15 mouse cellular contexts compared by ENCODE assay signal in genomic region chr2:152273639-152274038, GRCm38 (mm10). TPM values are rescaled to one million over a fixed set of nuclear protein-coding genes. Genes with fewer than 3 reads are reported as not detected.
DNase-seq lines count a peak whose midpoint lies in the region; ATAC-seq and TF ChIP-seq lines count a peak whose summit lies in the region.
"Had no signal": no experiment of that assay in that cellular context is flagged by ENCODE, and none has a peak within 500 bp of the region (broad histone marks: within the 10 kb centered on the region; RNA-seq: fewer than 3 reads in every experiment).

No protein-coding gene starts in this region.

- 83% methylated on average over 2 of the region's 2 CpGs for WGBS in hindbrain, postnatal 0 days
- WGBS in hindbrain, embryonic 12.5 days: 82% methylated on average over 2 of the region's 2 CpGs
- WGBS in thymus, adult 2 months: 84% methylated on average over 2 of the region's 2 CpGs

- H3K9me3 ChIP-seq in hindbrain, postnatal 0 days (ENCODE audit: low read length): no peaks in the 10 kb centered on the region
- no peaks in the 10 kb centered on the region for H3K9me3 ChIP-seq in hindbrain, embryonic 12.5 days (replicated peaks)
- H3K9me3 ChIP-seq: stomach, embryonic 15.5 days had no signal

- no peaks in the 10 kb centered on the region for H3K27me3 ChIP-seq in hindbrain, postnatal 0 days (ENCODE audit: insufficient read depth, low read length)
- no peaks in the 10 kb centered on the region for H3K27me3 ChIP-seq in hindbrain, embryonic 12.5 days
- no peaks in the 10 kb centered on the region for H3K27me3 ChIP-seq in thymus, adult 2 months (ENCODE audit: control insufficient read depth, insufficient read depth, low read length)
- H3K27me3 ChIP-seq: stomach, embryonic 15.5 days had no signal

- no peak overlapping the region for H3K4me2 ChIP-seq in hindbrain, postnatal 0 days (ENCODE audit: low read depth, low read length)
- no peak overlapping the region for H3K4me2 ChIP-seq in hindbrain, embryonic 12.5 days (replicated peaks)
- H3K4me2 ChIP-seq: stomach, embryonic 15.5 days had no signal

- no peak overlapping the region for H3K27ac ChIP-seq in hindbrain, postnatal 0 days
- H3K27ac ChIP-seq in hindbrain, embryonic 12.5 days: no peak overlapping the region
- H3K27ac ChIP-seq in thymus, adult 2 months (ENCODE audit: control insufficient read depth, insufficient read depth, low read length): no peak overlapping the region
- H3K27ac ChIP-seq: stomach, embryonic 15.5 days had no signal

- H3K36me3 ChIP-seq in hindbrain, postnatal 0 days (ENCODE audit: insufficient read depth, low read length): peaks cover 53% of the 10 kb centered on the region
- H3K36me3 ChIP-seq in hindbrain, embryonic 12.5 days: peaks cover 70% of the 10 kb centered on the region
- peaks cover 51% of the 10 kb centered on the region for H3K36me3 ChIP-seq in thymus, adult 2 months (ENCODE audit: control insufficient read depth, insufficient read depth, low read length)

- peak; percentile 30 for DNase-seq in hindbrain, postnatal 0 days (ENCODE audit: low spot score)
- DNase-seq in thymus, postnatal 0 days (ENCODE audit: low spot score): peak; percentile 32
- DNase-seq in thymus, adult 2 months: no peak
- peak; percentile 5 for DNase-seq in brain, embryonic 14.5 days (ENCODE audit: low read depth)
- no peak for DNase-seq in neural tube, embryonic 10.5 days (ENCODE audit: extremely low spot score, low spot score)
- no peak for DNase-seq in testis, postnatal 10 days (ENCODE audit: low spot score)
- DNase-seq: cerebellum, postnatal 36 days; heart, postnatal 4 days; kidney, adult 11 months; lung, postnatal 4 days; right cerebral cortex, postnatal 4 days had no signal

- H3K4me1 ChIP-seq in hindbrain, postnatal 0 days (ENCODE audit: insufficient read depth, low read length): no peaks in the 10 kb centered on the region
- H3K4me1 ChIP-seq in hindbrain, embryonic 12.5 days: no peaks in the 10 kb centered on the region
- no peaks in the 10 kb centered on the region for H3K4me1 ChIP-seq in thymus, adult 2 months (replicated peaks; ENCODE audit: control insufficient read depth, insufficient read depth, low read length)
- H3K4me1 ChIP-seq: stomach, embryonic 15.5 days had no signal

- H3K4me3 ChIP-seq in hindbrain, postnatal 0 days (ENCODE audit: low read length): no peak overlapping the region
- no peak overlapping the region for H3K4me3 ChIP-seq in hindbrain, embryonic 12.5 days
- no peak overlapping the region for H3K4me3 ChIP-seq in thymus, adult 2 months (ENCODE audit: control insufficient read depth, insufficient read depth, low read length)
- H3K4me3 ChIP-seq: erythroblast, embryonic 14.5 days; stomach, embryonic 15.5 days had no signal

- H3K9ac ChIP-seq in hindbrain, postnatal 0 days (replicated peaks; ENCODE audit: low read length): no peak overlapping the region
- H3K9ac ChIP-seq in hindbrain, embryonic 12.5 days: no peak overlapping the region
- H3K9ac ChIP-seq: stomach, embryonic 15.5 days had no signal

- ATAC-seq in hindbrain, postnatal 0 days: no peak
- no peak for ATAC-seq in hindbrain, embryonic 12.5 days (ENCODE audit: low FRiP score)
- ATAC-seq in inflammation-experienced regulatory T-cells, adult 6 months: no peak

- TF ChIP-seq CTCF in hindbrain, postnatal 0 days (IDR thresholded peaks at IDR 0.05; ENCODE audit: low read depth): peak; percentile 52
- no peak for TF ChIP-seq CTCF in thymus, adult 2 months (IDR thresholded peaks at IDR 0.05; ENCODE audit: borderline replicate concordance, control insufficient read depth, extremely low read depth, insufficient read depth, low read length, poor library complexity)
- 0 out of 2 replicates have a peak, but pooled peaks have one; percentile 2 for TF ChIP-seq CTCF in brain, embryonic 14.5 days (IDR thresholded peaks at IDR 0.05; ENCODE audit: borderline replicate concordance, extremely low read depth, insufficient read depth, insufficient read length)

- TF ChIP-seq POLR2A in thymus, adult 2 months (IDR thresholded peaks at IDR 0.05; ENCODE audit: control insufficient read depth, extremely low read depth, insufficient read depth, low read length, poor library complexity): no peak
- TF ChIP-seq POLR2A in brain, embryonic 14.5 days (IDR thresholded peaks at IDR 0.05; ENCODE audit: borderline replicate concordance, extremely low read depth, insufficient read depth, insufficient read length, poor library complexity, severe bottlenecking): no peak

RNA-seq across cellular contexts. Expression of gene Tbc1d20, which starts 20.0 kb away (rescaled TPM):
- 44.5 and 48.8 TPM in 2 replicates for total RNA-seq in hindbrain, postnatal 0 days (2014; rRNA removed)
- 27.5 and 27.7 TPM in 2 replicates for polyA plus RNA-seq in hindbrain, postnatal 0 days (2015; fragmentation: Nextera tagmentation; extraction: Ambion mirVana)
- 41.5 and 43.5 TPM in 2 replicates for polyA plus RNA-seq in hindbrain, embryonic 12.5 days (2016; fragmentation: Nextera tagmentation; extraction: Ambion mirVana)
- polyA plus RNA-seq in thymus, postnatal 0 days (2015; fragmentation: Nextera tagmentation; extraction: Ambion mirVana): 28.5 and 31.1 TPM in 2 replicates
- 69.7 and 78.2 TPM in 2 replicates for polyA plus RNA-seq in thymus, adult 2 months (2012; rRNA removed)
- polyA plus RNA-seq in brain, embryonic 14.5 days (2012; rRNA removed): 39.4 and 41.5 TPM in 2 replicates
- 10 to 100 TPM; 16.1 to 19.1 (median 16.8) TPM for polyA plus RNA-seq in inflammation-experienced regulatory T-cells, adult 6 months (2017; shearing (Covaris generic))

RNA-seq across cellular contexts. Expression of gene Csnk2a1, which starts 47.0 kb away (rescaled TPM):
- total RNA-seq in hindbrain, postnatal 0 days (2014; rRNA removed): 119 and 128 TPM in 2 replicates
- polyA plus RNA-seq in hindbrain, postnatal 0 days (2015; fragmentation: Nextera tagmentation; extraction: Ambion mirVana): 107 and 109 TPM in 2 replicates
- 88.4 and 90.6 TPM in 2 replicates for polyA plus RNA-seq in hindbrain, embryonic 12.5 days (2016; fragmentation: Nextera tagmentation; extraction: Ambion mirVana)
- 105 and 120 TPM in 2 replicates for polyA plus RNA-seq in thymus, postnatal 0 days (2015; fragmentation: Nextera tagmentation; extraction: Ambion mirVana)
- polyA plus RNA-seq in thymus, adult 2 months (2012; rRNA removed): 34.3 and 36.1 TPM in 2 replicates
- 89.5 and 107 TPM in 2 replicates for polyA plus RNA-seq in brain, embryonic 14.5 days (2012; rRNA removed)
- 10 to 100 TPM; 57.1 to 89.9 (median 83.2) TPM for polyA plus RNA-seq in inflammation-experienced regulatory T-cells, adult 6 months (2017; shearing (Covaris generic))

RNA-seq across cellular contexts. Expression of gene Rbck1, which starts 58.8 kb away (rescaled TPM):
- total RNA-seq in hindbrain, postnatal 0 days (2014; rRNA removed): 119 and 135 TPM in 2 replicates
- polyA plus RNA-seq in hindbrain, postnatal 0 days (2015; fragmentation: Nextera tagmentation; extraction: Ambion mirVana): 77.9 and 81.6 TPM in 2 replicates
- 91.5 and 91.9 TPM in 2 replicates for polyA plus RNA-seq in hindbrain, embryonic 12.5 days (2016; fragmentation: Nextera tagmentation; extraction: Ambion mirVana)
- polyA plus RNA-seq in thymus, postnatal 0 days (2015; fragmentation: Nextera tagmentation; extraction: Ambion mirVana): 131 and 138 TPM in 2 replicates
- polyA plus RNA-seq in thymus, adult 2 months (2012; rRNA removed): 688 and 743 TPM in 2 replicates
- 246 and 256 TPM in 2 replicates for polyA plus RNA-seq in brain, embryonic 14.5 days (2012; rRNA removed)
- 10 to 100 TPM; 54.0 to 68.9 (median 63.6) TPM for polyA plus RNA-seq in inflammation-experienced regulatory T-cells, adult 6 months (2017; shearing (Covaris generic))

Comparison
In these comparisons a context has a peak if more than half of its experiments do, and no peak if none do; other contexts are left out.
1. DNase-seq: peak in hindbrain, postnatal 0 days (single experiment), thymus, postnatal 0 days (single experiment) and brain, embryonic 14.5 days (single experiment); none in thymus, adult 2 months (single experiment), neural tube, embryonic 10.5 days (single experiment) and testis, postnatal 10 days (single experiment).